In the genomic region with DNA sequence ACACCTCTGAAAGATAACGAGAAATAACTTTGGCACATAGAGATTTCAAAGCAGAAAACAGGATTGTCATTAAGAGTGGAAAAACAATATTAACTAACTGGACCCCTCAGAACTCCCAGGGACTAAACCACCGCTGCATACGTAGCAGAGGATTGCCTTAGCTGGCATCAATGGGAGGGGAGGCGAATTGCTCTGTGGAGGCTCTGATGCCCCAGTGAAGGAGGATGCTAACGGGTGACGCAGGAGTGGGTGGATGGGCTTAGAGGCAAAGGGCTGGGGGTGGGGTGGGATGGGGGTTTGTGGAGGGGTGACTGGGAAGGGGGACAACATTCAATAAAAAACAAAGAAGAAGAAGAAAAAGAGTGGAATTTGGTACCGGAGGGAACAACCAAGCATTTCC, we compare ENCODE assay signal across 22 mouse cellular contexts. TPM values are rescaled to one million over a fixed set of nuclear protein-coding genes. Genes with fewer than 3 reads are reported as not detected.
A peak's percentile ranks its signal among the peaks of the same experiment; 100 is the strongest.
DNase-seq lines count a peak whose midpoint lies in the region; ATAC-seq and TF ChIP-seq lines count a peak whose summit lies in the region.
"Had no signal": no experiment of that assay in that cellular context is flagged by ENCODE, and none has a peak within 500 bp of the region (broad histone marks: within the 10 kb centered on the region; RNA-seq: fewer than 3 reads in every experiment).

No protein-coding gene starts in this region.

- 65% methylated on average over 7 of the region's 7 CpGs for WGBS in heart, embryonic 10.5 days
- whole genome bisulfite sequencing in heart, embryonic 13.5 days = 55% methylated on average over 7 of the region's 7 CpGs
- WGBS in intestine, embryonic 16.5 days = 73% methylated on average over 7 of the region's 7 CpGs
- 67% methylated on average over 7 of the region's 7 CpGs for WGBS in intestine, postnatal 0 days

- peak; percentile 92 for DNase-seq in heart, adult 11 months
- DNase-seq in heart, embryonic 10.5 days (ENCODE audit: low spot score) = no peak
- no peak for DNase-seq in heart, postnatal 4 days
- no peak for DNase-seq in retina, postnatal 1 day
- DNase-seq: adrenal gland, postnatal 14 days; cerebellum, adult 18-20 months; cerebellum, adult 9-11 months; cerebellum, postnatal 36 days; gastrocnemius, postnatal 14 days; kidney, adult 8-10 months had no signal

- H3K27ac ChIP-seq in heart, embryonic 10.5 days = no peak overlapping the region
- peak overlapping the region; percentile 44 for H3K27ac ChIP-seq in heart, embryonic 13.5 days (replicated peaks)
- peak overlapping the region; percentile 6; the same call in 1 of the 2 replicates for H3K27ac ChIP-seq in intestine, embryonic 16.5 days (ENCODE audit: low read length)
- no peak overlapping the region for H3K27ac ChIP-seq in intestine, postnatal 0 days (ENCODE audit: low read depth, low read length)
- H3K27ac ChIP-seq in brown adipose tissue, adult 24 weeks (replicated peaks; ENCODE audit: low read depth, low read length) = 0 out of 2 replicates have a peak overlapping the region, but pooled peaks have one; percentile 55
- H3K27ac ChIP-seq: embryonic facial prominence, embryonic 13.5 days; forebrain, embryonic 12.5 days; hindbrain, embryonic 10.5 days; hindbrain, embryonic 14.5 days; intestine, embryonic 15.5 days had no signal

- no peak for TF ChIP-seq CTCF in intestine, postnatal 0 days (IDR thresholded peaks at IDR 0.05; ENCODE audit: low read depth)

- no peak overlapping the region for H3K4me3 ChIP-seq in heart, embryonic 10.5 days
- no peak overlapping the region for H3K4me3 ChIP-seq in heart, embryonic 13.5 days
- H3K4me3 ChIP-seq in intestine, embryonic 16.5 days (ENCODE audit: low read length) = no peak overlapping the region
- H3K4me3 ChIP-seq in intestine, postnatal 0 days (ENCODE audit: low read depth, low read length) = no peak overlapping the region
- H3K4me3 ChIP-seq in brown adipose tissue, adult 24 weeks (ENCODE audit: insufficient read depth, low read depth, low read length) = no peak overlapping the region
- H3K4me3 ChIP-seq: embryonic facial prominence, embryonic 13.5 days; forebrain, embryonic 12.5 days; hindbrain, embryonic 10.5 days; intestine, embryonic 15.5 days had no signal

- ATAC-seq in heart, embryonic 13.5 days (ENCODE audit: extremely low read depth, insufficient number of reproducible peaks, low FRiP score, low TSS enrichment) = no peak
- no peak for ATAC-seq in intestine, embryonic 16.5 days
- no peak for ATAC-seq in intestine, postnatal 0 days
- ATAC-seq: forebrain, embryonic 16.5 days; intestine, embryonic 15.5 days had no signal

- no peaks in the 10 kb centered on the region for H3K27me3 ChIP-seq in heart, embryonic 10.5 days (ENCODE audit: insufficient read depth, poor library complexity, severe bottlenecking)
- H3K27me3 ChIP-seq in heart, embryonic 13.5 days (replicated peaks) = no peaks in the 10 kb centered on the region
- no peaks in the 10 kb centered on the region for H3K27me3 ChIP-seq in intestine, embryonic 16.5 days (replicated peaks; ENCODE audit: control insufficient read depth, insufficient read depth, low read length)
- H3K27me3 ChIP-seq in intestine, postnatal 0 days (replicated peaks; ENCODE audit: control insufficient read depth, insufficient read depth, low read length) = no peaks in the 10 kb centered on the region
- H3K27me3 ChIP-seq: embryonic facial prominence, embryonic 13.5 days; forebrain, embryonic 12.5 days; intestine, embryonic 15.5 days had no signal

- no peaks in the 10 kb centered on the region for H3K4me1 ChIP-seq in heart, embryonic 10.5 days
- H3K4me1 ChIP-seq in heart, embryonic 13.5 days = peaks cover 21% of the 10 kb centered on the region; the same call in 1 of the 2 replicates
- H3K4me1 ChIP-seq in intestine, embryonic 16.5 days (ENCODE audit: control insufficient read depth, insufficient read depth, low read length) = peaks cover 10% of the 10 kb centered on the region; the same call in 1 of the 2 replicates
- 0 out of 2 replicates have a peak, but pooled peaks cover 5% of the 10 kb centered on the region for H3K4me1 ChIP-seq in intestine, postnatal 0 days (replicated peaks; ENCODE audit: control insufficient read depth, insufficient read depth, low read length)
- peaks cover 9% of the 10 kb centered on the region for H3K4me1 ChIP-seq in brown adipose tissue, adult 24 weeks (ENCODE audit: control insufficient read depth, insufficient read depth, insufficient read length, low read length)
- H3K4me1 ChIP-seq: embryonic facial prominence, embryonic 13.5 days; forebrain, embryonic 12.5 days; hindbrain, embryonic 10.5 days had no signal

- no peak overlapping the region for H3K9ac ChIP-seq in heart, embryonic 13.5 days
- H3K9ac ChIP-seq in intestine, embryonic 16.5 days (ENCODE audit: low read depth, low read length) = no peak overlapping the region
- no peak overlapping the region for H3K9ac ChIP-seq in intestine, postnatal 0 days (ENCODE audit: low read depth, low read length)
- H3K9ac ChIP-seq: embryonic facial prominence, embryonic 13.5 days; forebrain, embryonic 12.5 days; hindbrain, embryonic 14.5 days; intestine, embryonic 15.5 days had no signal

- H3K9me3 ChIP-seq in heart, embryonic 10.5 days = no peaks in the 10 kb centered on the region
- H3K9me3 ChIP-seq in heart, embryonic 13.5 days = no peaks in the 10 kb centered on the region
- no peaks in the 10 kb centered on the region for H3K9me3 ChIP-seq in intestine, embryonic 16.5 days (ENCODE audit: control insufficient read depth, low read length)
- H3K9me3 ChIP-seq in intestine, postnatal 0 days (ENCODE audit: control insufficient read depth) = no peaks in the 10 kb centered on the region
- H3K9me3 ChIP-seq: embryonic facial prominence, embryonic 13.5 days; forebrain, embryonic 12.5 days; hindbrain, embryonic 10.5 days; intestine, embryonic 15.5 days had no signal

- H3K36me3 ChIP-seq in heart, embryonic 10.5 days = no peaks in the 10 kb centered on the region
- no peaks in the 10 kb centered on the region for H3K36me3 ChIP-seq in heart, embryonic 13.5 days
- no peaks in the 10 kb centered on the region for H3K36me3 ChIP-seq in intestine, embryonic 16.5 days (ENCODE audit: control insufficient read depth, insufficient read depth, low read length)
- H3K36me3 ChIP-seq in intestine, postnatal 0 days (ENCODE audit: control insufficient read depth, insufficient read depth) = no peaks in the 10 kb centered on the region
- H3K36me3 ChIP-seq: embryonic facial prominence, embryonic 13.5 days; forebrain, embryonic 12.5 days; hindbrain, embryonic 10.5 days; intestine, embryonic 15.5 days had no signal

- H3K4me2 ChIP-seq in heart, embryonic 13.5 days = no peak overlapping the region
- no peak overlapping the region for H3K4me2 ChIP-seq in intestine, embryonic 16.5 days (ENCODE audit: low read depth, low read length)
- no peak overlapping the region for H3K4me2 ChIP-seq in intestine, postnatal 0 days (replicated peaks; ENCODE audit: low read depth)
- H3K4me2 ChIP-seq: embryonic facial prominence, embryonic 13.5 days; forebrain, embryonic 12.5 days; hindbrain, embryonic 14.5 days had no signal

RNA-seq across cellular contexts. Expression of a gene that starts 42.7 kb away (rescaled TPM):
- 4.2 and 6.1 TPM in 2 replicates for polyA plus RNA-seq in heart, embryonic 10.5 days (2016; fragmentation: Nextera tagmentation; extraction: Ambion mirVana)
- 19.0 and 20.4 TPM in 2 replicates for polyA plus RNA-seq in heart, embryonic 13.5 days (2015; fragmentation: Nextera tagmentation; extraction: Ambion mirVana)
- 10 to 100 TPM; 44.8 to 67.6 TPM for total RNA-seq in heart, postnatal 4 days (2021)
- polyA plus RNA-seq in intestine, embryonic 16.5 days (2015; fragmentation: Nextera tagmentation; extraction: Ambion mirVana) = 34.4 and 35.4 TPM in 2 replicates
- 108 and 114 TPM in 2 replicates for polyA plus RNA-seq in intestine, postnatal 0 days (2015; fragmentation: Nextera tagmentation; extraction: Ambion mirVana)
- 39.3 and 47.9 TPM in 2 replicates for polyA plus RNA-seq in brown adipose tissue, adult 24 weeks (2012; ENCODE audit: insufficient read depth, insufficient read length, missing spikeins)
- total RNA-seq: granulocyte monocyte progenitor cell, adult 5-6 weeks; MEL had no signal

Comparison
In these comparisons a context has a peak if more than half of its experiments do, and no peak if none do; other contexts are left out.
1. H3K27ac ChIP-seq: peak in heart, embryonic 13.5 days (single experiment), intestine, embryonic 16.5 days (single experiment) and brown adipose tissue, adult 24 weeks (single experiment); none in heart, embryonic 10.5 days (single experiment) and intestine, postnatal 0 days (single experiment).